Mouse (Mus musculus): ENCODE data around the gene Adam12.

DNA sequence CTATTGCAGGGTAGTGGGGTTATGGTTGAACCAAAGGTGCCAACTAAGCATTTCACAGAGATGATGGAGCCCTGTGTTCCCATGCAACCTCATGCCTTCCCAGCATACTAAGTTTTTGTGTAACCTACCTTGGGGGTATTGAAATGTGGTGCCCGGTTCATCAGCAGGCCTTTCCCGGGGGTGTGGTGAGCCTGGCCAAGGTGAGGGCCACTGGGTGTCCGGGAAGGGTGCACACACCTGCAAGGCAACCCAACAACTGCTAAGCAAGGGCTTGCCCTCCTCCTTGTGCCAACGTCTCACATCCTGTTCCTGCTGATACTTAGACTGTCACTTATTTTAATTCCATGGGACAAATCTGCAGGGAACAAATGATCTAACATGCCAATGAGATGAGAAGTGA lies 323.0 kb downstream of the Adam12 start:
- TF ChIP-seq CTCF (conservative IDR thresholded peaks at IDR 0.05; ENCODE audit: low read length): no peak
- no peak for TF ChIP-seq POU5F1 (IDR thresholded peaks at IDR 0.05; ENCODE audit: borderline replicate concordance, low read length)
- TF ChIP-seq NANOG (IDR thresholded peaks at IDR 0.05; ENCODE audit: borderline replicate concordance, low read length): no peak

All from E14TG2a.4 (cell line).